Mouse (Mus musculus): Measurements from ENCODE around the gene Atcay. TPM values are rescaled to one million over a fixed set of nuclear protein-coding genes. Genes with fewer than 3 reads are reported as not detected.
A peak's percentile ranks its signal among the peaks of the same experiment; 100 is the strongest.
"Not testable (repeated sequence)": the region's sequence is repeated elsewhere in the genome, so short reads cannot be mapped to it uniquely, and the experiment has no call there.

The Atcay gene
- polyA plus RNA-seq, 1 experiment, result 0.95 TPM

DNA sequence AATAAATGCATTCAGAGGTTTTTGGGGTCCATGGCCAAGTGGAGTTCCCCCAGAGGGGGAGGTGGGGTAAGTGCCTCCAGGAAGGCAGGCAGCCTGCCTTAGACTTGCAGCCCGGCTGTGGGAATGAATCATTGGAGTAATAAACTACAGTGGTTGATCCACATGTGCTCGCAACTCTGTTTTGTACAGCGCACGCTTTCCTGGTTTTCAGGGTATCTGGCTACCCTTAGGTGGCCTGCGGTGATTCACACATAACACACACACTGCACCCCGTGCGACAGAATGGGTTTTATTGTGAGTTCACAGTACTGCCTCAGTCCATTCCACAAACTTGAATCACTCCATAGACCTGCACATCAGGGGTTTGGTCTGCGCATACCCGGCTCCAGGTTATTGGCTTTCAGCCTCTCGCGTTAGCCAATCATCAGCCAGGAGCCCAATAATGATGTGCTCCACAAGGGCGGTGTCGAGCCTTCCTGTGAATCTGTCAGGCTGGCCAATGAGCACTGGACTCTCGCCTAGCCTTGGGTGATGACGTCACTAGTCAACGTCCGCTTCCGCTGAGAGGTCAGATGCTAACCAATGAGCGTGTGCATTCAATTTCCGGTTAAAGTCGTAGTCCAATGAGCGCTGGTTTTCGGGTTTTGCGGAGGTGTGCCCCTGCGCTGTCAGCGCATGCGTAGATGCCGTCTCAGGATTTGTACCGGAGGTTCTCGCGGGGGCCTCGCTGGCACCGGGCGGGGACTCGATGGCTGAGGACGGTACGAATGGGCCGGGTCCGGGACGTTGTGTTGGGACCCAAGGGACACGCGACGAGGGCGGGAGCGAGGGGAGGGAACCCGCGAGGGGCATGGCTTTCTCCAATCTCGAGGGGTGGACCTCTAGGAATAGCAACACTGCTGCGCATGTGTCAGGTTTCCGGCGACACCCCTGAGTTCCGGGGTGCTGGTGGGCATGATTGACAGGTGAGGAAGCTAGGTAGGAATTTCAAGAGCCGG, 48.0 kb downstream of the Atcay start, which contains the start of gene Dapk3:
Gene Dapk3, plus strand, starts transcription at position 670 of the 998 bp plus-strand sequence.
- Histone ChIP-seq H3K4me1 (ENCODE audit: control insufficient read depth, insufficient read depth, insufficient read length) (peaks cover 11% of the 10 kb centered on the region; the same call in 1 of the 2 replicates), H3K4me3 (ENCODE audit: extremely low read depth, insufficient read depth, insufficient read length) (peak within 1 kb of the TSS; percentile 85), H3K27ac (ENCODE audit: insufficient read depth, low read length) (peak within 1 kb of the TSS; percentile 93), H3K36me3 (ENCODE audit: control insufficient read depth, insufficient read depth, low read length) (peaks cover 56% of the 10 kb centered on the region), H3K27me3 (ENCODE audit: control insufficient read depth, insufficient read depth, low read length) (no peaks in the 10 kb centered on the region)
- DNase-seq (ENCODE audit: low read depth in 1 of 2, low spot score in 2 of 2), result peak; percentile 91 to 99
- TF ChIP-seq POLR2A (IDR thresholded peaks at IDR 0.05; ENCODE audit: low read depth, low read length), result peak; percentile 21; the same call in 1 of the 2 replicates
- TF ChIP-seq CTCF (IDR thresholded peaks at IDR 0.05; ENCODE audit: extremely low read depth, insufficient read depth, insufficient read length, insufficient replicate concordance), result no peak
- 10% methylated on average over 53 of the region's 53 CpGs for WGBS

GRCm38 (mm10) chr10:81181860-81182259, 48.8 kb downstream of the Atcay start:
- not testable (repeated sequence) for H3K27me3 ChIP-seq (ENCODE audit: control insufficient read depth, insufficient read depth, low read length); H3K4me3 ChIP-seq (ENCODE audit: extremely low read depth, insufficient read depth, insufficient read length); DNase-seq (ENCODE audit: low read depth in 1 of 2, low spot score in 2 of 2); H3K27ac ChIP-seq (ENCODE audit: insufficient read depth, low read length)
- Histone ChIP-seq H3K4me1 (ENCODE audit: control insufficient read depth, insufficient read depth, insufficient read length) (peaks cover 11% of the 10 kb centered on the region; the same call in 1 of the 2 replicates), H3K36me3 (ENCODE audit: control insufficient read depth, insufficient read depth, low read length) (peaks cover 50% of the 10 kb centered on the region)
- 91% methylated on average over 12 of the region's 12 CpGs for WGBS

DNA sequence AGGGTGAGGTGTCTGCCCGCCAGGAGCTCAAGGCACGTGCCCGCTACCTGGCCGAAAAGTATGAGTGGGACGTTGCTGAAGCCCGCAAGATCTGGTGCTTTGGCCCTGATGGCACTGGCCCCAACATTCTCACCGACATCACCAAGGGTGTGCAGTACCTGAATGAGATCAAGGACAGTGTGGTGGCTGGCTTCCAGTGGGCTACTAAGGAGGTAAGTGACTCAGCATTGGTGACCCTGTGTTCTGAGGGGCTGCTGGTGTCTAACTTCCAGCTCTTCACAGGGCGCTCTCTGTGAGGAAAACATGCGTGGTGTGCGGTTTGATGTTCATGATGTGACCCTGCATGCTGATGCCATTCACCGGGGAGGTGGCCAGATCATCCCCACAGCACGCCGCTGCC, 49.7 kb downstream of the Atcay start:
- H3K27me3 ChIP-seq (ENCODE audit: control insufficient read depth, insufficient read depth, low read length), result no peaks in the 10 kb centered on the region
- peaks cover 48% of the 10 kb centered on the region for H3K36me3 ChIP-seq (ENCODE audit: control insufficient read depth, insufficient read depth, low read length)
- no peak for TF ChIP-seq CTCF (IDR thresholded peaks at IDR 0.05; ENCODE audit: extremely low read depth, insufficient read depth, insufficient read length, insufficient replicate concordance)
- no peak for TF ChIP-seq POLR2A (IDR thresholded peaks at IDR 0.05; ENCODE audit: low read depth, low read length)
- H3K27ac ChIP-seq (ENCODE audit: insufficient read depth, low read length), result no peak overlapping the region
- peaks cover 11% of the 10 kb centered on the region; the same call in 1 of the 2 replicates for H3K4me1 ChIP-seq (ENCODE audit: control insufficient read depth, insufficient read depth, insufficient read length)
- H3K4me3 ChIP-seq (ENCODE audit: extremely low read depth, insufficient read depth, insufficient read length), result no peak overlapping the region
- 93% methylated on average over 13 of the region's 13 CpGs for WGBS
- no peak for DNase-seq (ENCODE audit: low read depth in 1 of 2, low spot score in 2 of 2)

DNA sequence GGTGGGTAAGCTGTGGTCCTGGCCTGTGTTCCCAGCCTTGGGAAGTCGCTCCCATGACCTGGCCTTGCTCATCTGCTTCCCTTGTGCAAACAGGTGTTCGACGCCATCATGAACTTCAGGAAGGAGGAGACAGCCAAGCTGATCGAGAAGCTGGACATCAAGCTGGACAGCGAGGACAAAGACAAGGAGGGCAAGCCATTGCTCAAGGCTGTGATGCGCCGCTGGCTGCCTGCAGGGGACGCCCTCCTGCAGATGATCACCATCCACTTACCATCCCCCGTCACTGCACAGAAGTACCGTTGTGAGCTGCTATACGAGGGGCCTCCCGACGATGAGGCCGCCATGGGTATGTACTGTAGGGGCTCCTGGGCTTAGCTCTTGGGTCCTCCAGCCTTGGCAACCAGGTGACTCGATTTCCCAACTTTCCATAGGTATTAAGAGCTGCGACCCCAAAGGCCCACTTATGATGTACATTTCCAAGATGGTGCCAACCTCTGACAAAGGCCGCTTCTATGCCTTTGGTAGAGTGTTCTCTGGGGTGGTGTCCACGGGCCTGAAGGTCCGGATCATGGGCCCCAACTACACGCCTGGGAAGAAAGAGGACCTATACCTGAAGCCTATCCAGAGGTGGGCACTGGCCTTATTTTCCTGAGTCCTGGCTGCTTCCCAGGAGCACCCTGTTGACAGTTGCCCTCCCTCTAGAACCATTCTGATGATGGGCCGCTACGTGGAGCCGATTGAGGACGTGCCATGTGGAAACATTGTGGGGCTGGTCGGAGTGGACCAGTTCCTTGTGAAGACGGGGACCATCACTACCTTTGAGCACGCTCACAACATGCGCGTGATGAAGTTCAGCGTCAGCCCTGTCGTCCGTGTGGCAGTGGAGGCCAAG, 50.9 kb downstream of the Atcay start:
- Histone ChIP-seq H3K36me3 (ENCODE audit: control insufficient read depth, insufficient read depth, low read length) (peaks cover 47% of the 10 kb centered on the region), H3K4me3 (ENCODE audit: extremely low read depth, insufficient read depth, insufficient read length) (no peak overlapping the region), H3K27ac (ENCODE audit: insufficient read depth, low read length) (no peak overlapping the region), H3K27me3 (ENCODE audit: control insufficient read depth, insufficient read depth, low read length) (no peaks in the 10 kb centered on the region), H3K4me1 (ENCODE audit: control insufficient read depth, insufficient read depth, insufficient read length) (peaks cover 15% of the 10 kb centered on the region; the same call in 1 of the 2 replicates)
- TF ChIP-seq POLR2A (IDR thresholded peaks at IDR 0.05; ENCODE audit: low read depth, low read length) (no peak), CTCF (IDR thresholded peaks at IDR 0.05; ENCODE audit: extremely low read depth, insufficient read depth, insufficient read length, insufficient replicate concordance) (no peak)
- DNase-seq (ENCODE audit: low read depth in 1 of 2, low spot score in 2 of 2), result no peak
- 91% methylated on average over 32 of the region's 32 CpGs for WGBS

- TF ChIP-seq CTCF (IDR thresholded peaks at IDR 0.05; ENCODE audit: extremely low read depth, insufficient read depth, insufficient read length, insufficient replicate concordance), result no peak
- TF ChIP-seq POLR2A (IDR thresholded peaks at IDR 0.05; ENCODE audit: low read depth, low read length), result no peak
- Histone ChIP-seq H3K36me3 (ENCODE audit: control insufficient read depth, insufficient read depth, low read length) (peaks cover 44% of the 10 kb centered on the region), H3K27ac (ENCODE audit: insufficient read depth, low read length) (no peak overlapping the region), H3K4me3 (ENCODE audit: extremely low read depth, insufficient read depth, insufficient read length) (no peak overlapping the region), H3K27me3 (ENCODE audit: control insufficient read depth, insufficient read depth, low read length) (no peaks in the 10 kb centered on the region), H3K4me1 (ENCODE audit: control insufficient read depth, insufficient read depth, insufficient read length) (peaks cover 16% of the 10 kb centered on the region; the same call in 1 of the 2 replicates)
- WGBS, result 91% methylated on average over 11 of the region's 11 CpGs
- DNase-seq (ENCODE audit: low read depth in 1 of 2, low spot score in 2 of 2), result no peak
Observed at GRCm38 (mm10) chr10:81178927-81179326, 51.7 kb downstream of the Atcay start.

- WGBS, result 69% methylated on average over 14 of the region's 14 CpGs
- TF ChIP-seq CTCF (IDR thresholded peaks at IDR 0.05; ENCODE audit: extremely low read depth, insufficient read depth, insufficient read length, insufficient replicate concordance), result no peak
- Histone ChIP-seq H3K27ac (ENCODE audit: insufficient read depth, low read length) (no peak overlapping the region), H3K36me3 (ENCODE audit: control insufficient read depth, insufficient read depth, low read length) (peaks cover 44% of the 10 kb centered on the region), H3K4me1 (ENCODE audit: control insufficient read depth, insufficient read depth, insufficient read length) (peaks cover 14% of the 10 kb centered on the region; the same call in 1 of the 2 replicates), H3K4me3 (ENCODE audit: extremely low read depth, insufficient read depth, insufficient read length) (peak overlapping the region; percentile 80; the same call in 1 of the 2 replicates), H3K27me3 (ENCODE audit: control insufficient read depth, insufficient read depth, low read length) (no peaks in the 10 kb centered on the region)
- DNase-seq (ENCODE audit: low read depth in 1 of 2, low spot score in 2 of 2), result peak in 1 of 2 experiments; percentile 51
Observed at GRCm38 (mm10) chr10:81177958-81178712, 52.5 kb downstream of the Atcay start.

Measured in spleen, adult 2 months (tissue).